Mouse (Mus musculus): Measurements from ENCODE around the gene Iars2. TPM values are rescaled to one million over a fixed set of nuclear protein-coding genes. Genes with fewer than 3 reads are reported as not detected.
A peak's percentile ranks its signal among the peaks of the same experiment; 100 is the strongest.

Iars2 gene
- polyA plus RNA-seq, 1 experiment: 17.1 TPM

- Histone ChIP-seq H3K4me3 (ENCODE audit: insufficient read depth, low read length) (no peak overlapping the region), H3K4me1 (ENCODE audit: control insufficient read depth, insufficient read depth, low read length) (peaks cover 7% of the 10 kb centered on the region; the same call in 1 of the 2 replicates), H3K27ac (ENCODE audit: insufficient read depth, low read depth, low read length) (no peak overlapping the region)
- TF ChIP-seq CTCF (IDR thresholded peaks at IDR 0.05; ENCODE audit: low read depth, low read length) (no peak), POLR2A (IDR thresholded peaks at IDR 0.05; ENCODE audit: borderline replicate concordance, low read depth, low read length) (no peak)
Measured at GRCm38 (mm10) chr1:185270403-185271097, 58.6 kb downstream of the Iars2 start.

GRCm38 (mm10) chr1:185268675-185269074, 60.5 kb downstream of the Iars2 start:
- peak overlapping the region; percentile 7; the same call in 1 of the 2 replicates for H3K27ac ChIP-seq (ENCODE audit: insufficient read depth, low read depth, low read length)
- H3K4me1 ChIP-seq (ENCODE audit: control insufficient read depth, insufficient read depth, low read length): peaks cover 8% of the 10 kb centered on the region
- TF ChIP-seq POLR2A (IDR thresholded peaks at IDR 0.05; ENCODE audit: borderline replicate concordance, low read depth, low read length) (no peak), CTCF (IDR thresholded peaks at IDR 0.05; ENCODE audit: low read depth, low read length) (no peak)
- no peak overlapping the region for H3K4me3 ChIP-seq (ENCODE audit: insufficient read depth, low read length)

GRCm38 (mm10) chr1:185262565-185262964, 66.6 kb downstream of the Iars2 start:
- Histone ChIP-seq H3K4me3 (ENCODE audit: insufficient read depth, low read length) (no peak overlapping the region), H3K27ac (ENCODE audit: insufficient read depth, low read depth, low read length) (no peak overlapping the region), H3K4me1 (ENCODE audit: control insufficient read depth, insufficient read depth, low read length) (peaks cover 3% of the 10 kb centered on the region)
- TF ChIP-seq CTCF (IDR thresholded peaks at IDR 0.05; ENCODE audit: low read depth, low read length): no peak
- TF ChIP-seq POLR2A (IDR thresholded peaks at IDR 0.05; ENCODE audit: borderline replicate concordance, low read depth, low read length): no peak

GRCm38 (mm10) chr1:185256753-185257152, 72.4 kb downstream of the Iars2 start:
- no peaks in the 10 kb centered on the region for H3K4me1 ChIP-seq (ENCODE audit: control insufficient read depth, insufficient read depth, low read length)
- TF ChIP-seq POLR2A (IDR thresholded peaks at IDR 0.05; ENCODE audit: borderline replicate concordance, low read depth, low read length) (no peak), CTCF (IDR thresholded peaks at IDR 0.05; ENCODE audit: low read depth, low read length) (no peak)
- no peak overlapping the region for H3K4me3 ChIP-seq (ENCODE audit: insufficient read depth, low read length)
- H3K27ac ChIP-seq (ENCODE audit: insufficient read depth, low read depth, low read length): no peak overlapping the region

- Histone ChIP-seq H3K4me3 (ENCODE audit: insufficient read depth, low read length) (no peak overlapping the region), H3K27ac (ENCODE audit: insufficient read depth, low read depth, low read length) (no peak overlapping the region), H3K4me1 (ENCODE audit: control insufficient read depth, insufficient read depth, low read length) (no peaks in the 10 kb centered on the region)
- TF ChIP-seq CTCF (IDR thresholded peaks at IDR 0.05; ENCODE audit: low read depth, low read length) (no peak), POLR2A (IDR thresholded peaks at IDR 0.05; ENCODE audit: borderline replicate concordance, low read depth, low read length) (no peak)
Measured at GRCm38 (mm10) chr1:185255336-185255735, 73.9 kb downstream of the Iars2 start.

- TF ChIP-seq CTCF (IDR thresholded peaks at IDR 0.05; ENCODE audit: low read depth, low read length): no peak
- TF ChIP-seq POLR2A (IDR thresholded peaks at IDR 0.05; ENCODE audit: borderline replicate concordance, low read depth, low read length): no peak
- H3K4me3 ChIP-seq (ENCODE audit: insufficient read depth, low read length): no peak overlapping the region
- no peaks in the 10 kb centered on the region for H3K4me1 ChIP-seq (ENCODE audit: control insufficient read depth, insufficient read depth, low read length)
- no peak overlapping the region for H3K27ac ChIP-seq (ENCODE audit: insufficient read depth, low read depth, low read length)
Measured at GRCm38 (mm10) chr1:185253140-185253892, 75.9 kb downstream of the Iars2 start.

GRCm38 (mm10) chr1:185252351-185252750, 76.8 kb downstream of the Iars2 start:
- Histone ChIP-seq H3K27ac (ENCODE audit: insufficient read depth, low read depth, low read length) (no peak overlapping the region), H3K4me1 (ENCODE audit: control insufficient read depth, insufficient read depth, low read length) (no peaks in the 10 kb centered on the region), H3K4me3 (ENCODE audit: insufficient read depth, low read length) (no peak overlapping the region)
- no peak for TF ChIP-seq POLR2A (IDR thresholded peaks at IDR 0.05; ENCODE audit: borderline replicate concordance, low read depth, low read length)
- no peak for TF ChIP-seq CTCF (IDR thresholded peaks at IDR 0.05; ENCODE audit: low read depth, low read length)

GRCm38 (mm10) chr1:185248728-185249127, 80.5 kb downstream of the Iars2 start:
- Histone ChIP-seq H3K4me1 (ENCODE audit: control insufficient read depth, insufficient read depth, low read length) (no peaks in the 10 kb centered on the region), H3K4me3 (ENCODE audit: insufficient read depth, low read length) (no peak overlapping the region), H3K27ac (ENCODE audit: insufficient read depth, low read depth, low read length) (no peak overlapping the region)
- TF ChIP-seq CTCF (IDR thresholded peaks at IDR 0.05; ENCODE audit: low read depth, low read length) (no peak), POLR2A (IDR thresholded peaks at IDR 0.05; ENCODE audit: borderline replicate concordance, low read depth, low read length) (no peak)

GRCm38 (mm10) chr1:185247429-185248085, 81.6 kb downstream of the Iars2 start:
- Histone ChIP-seq H3K4me3 (ENCODE audit: insufficient read depth, low read length) (no peak overlapping the region), H3K4me1 (ENCODE audit: control insufficient read depth, insufficient read depth, low read length) (no peaks in the 10 kb centered on the region), H3K27ac (ENCODE audit: insufficient read depth, low read depth, low read length) (no peak overlapping the region)
- TF ChIP-seq POLR2A (IDR thresholded peaks at IDR 0.05; ENCODE audit: borderline replicate concordance, low read depth, low read length): no peak
- TF ChIP-seq CTCF (IDR thresholded peaks at IDR 0.05; ENCODE audit: low read depth, low read length): no peak

GRCm38 (mm10) chr1:185245456-185245855, 83.7 kb downstream of the Iars2 start:
- no peak overlapping the region for H3K27ac ChIP-seq (ENCODE audit: insufficient read depth, low read depth, low read length)
- no peaks in the 10 kb centered on the region for H3K4me1 ChIP-seq (ENCODE audit: control insufficient read depth, insufficient read depth, low read length)
- no peak overlapping the region for H3K4me3 ChIP-seq (ENCODE audit: insufficient read depth, low read length)
- no peak for TF ChIP-seq CTCF (IDR thresholded peaks at IDR 0.05; ENCODE audit: low read depth, low read length)
